Mouse (Mus musculus) midbrain, postnatal 0 days (tissue): ENCODE results near the gene Olfr237-ps1. TPM values are rescaled to one million over a fixed set of nuclear protein-coding genes. Genes with fewer than 3 reads are reported as not detected.

Experiments
- ATAC-seq: fragments of 200-750 bp; cut with Nextera tagmentation; 2 replicates; pipeline ENCODE4 v1.8.0; 2017; ENCODE audit warnings: moderate number of reproducible peaks, mild to moderate bottlenecking, moderate TSS enrichment, moderate library complexity; ENCODE audit not compliant: low FRiP score
- DNase-seq: peaks from one replicate; pipeline ENCODE4 v3.0.0-alpha.2; 2015; ENCODE audit warnings: low spot score
- H3K27ac ChIP-seq: fragments of 300-500 bp; sonication (generic); 2 replicates; pipeline ENCODE4 v1.5.1; 2014; ENCODE audit warnings: low read depth, mild to moderate bottlenecking, low read length, mixed read lengths
- H3K27me3 ChIP-seq: fragments of 300-500 bp; sonication (generic); 2 replicates; pipeline ENCODE4 v1.6.1; 2014; ENCODE audit warnings: low read length, control low read depth, mixed read lengths; ENCODE audit not compliant: insufficient read depth
- H3K36me3 ChIP-seq: fragments of 300-500 bp; sonication (generic); 2 replicates; pipeline ENCODE4 v1.6.1; 2014; ENCODE audit warnings: low read length, control low read depth, mixed read lengths; ENCODE audit not compliant: insufficient read depth
- H3K4me1 ChIP-seq: fragments of 300-500 bp; sonication (generic); 2 replicates; pipeline ENCODE4 v1.6.1; 2014; ENCODE audit warnings: mild to moderate bottlenecking, control low read depth, antibody characterized with exemption, low read length, mixed read lengths; ENCODE audit not compliant: insufficient read depth
- H3K4me2 ChIP-seq: fragments of 300-500 bp; sonication (generic); 2 replicates; pipeline ENCODE4 v1.6.1; 2014; ENCODE audit warnings: low read depth, mild to moderate bottlenecking, low read length, mixed read lengths; ENCODE audit not compliant: poor library complexity, severe bottlenecking
- H3K4me3 ChIP-seq: fragments of 300-500 bp; sonication (generic); 2 replicates; pipeline ENCODE4 v1.5.1; 2014; ENCODE audit warnings: low read depth, mild to moderate bottlenecking, low read length, moderate library complexity
- H3K9ac ChIP-seq: fragments of 300-500 bp; sonication (generic); replicated peaks from 2 replicates; pipeline ENCODE4 v1.6.1; 2014; ENCODE audit warnings: mild to moderate bottlenecking, low read length, moderate library complexity, mixed read lengths; ENCODE audit not compliant: poor library complexity, severe bottlenecking
- H3K9me3 ChIP-seq: fragments of 300-500 bp; sonication (generic); 2 replicates; pipeline ENCODE4 v1.6.1; 2016; ENCODE audit warnings: low read length, control low read depth
- CTCF ChIP-seq: IDR thresholded peaks from 2 replicates; pipeline ENCODE4 v1.5.1; 2016; ENCODE audit warnings: antibody characterized with exemption, mild to moderate bottlenecking
- WGBS: fragments of 180-500 bp; shearing (Covaris S2); extraction: QIAGEN DNeasy Blood & Tissue Kit; methylation state at CpG from one replicate; pipeline ENCODE4 v1.1.7; 2014; 5-methylcytosine and 5-hydroxymethylcytosine counted together
- polyA plus RNA-seq: library from polyadenylated mRNA; unstranded; fragments of >200 nt; fragmentation: Nextera tagmentation; extraction: Ambion mirVana; gene quantifications from 2 replicates; pipeline ENCODE4 v1.2.1, GENCODE M21; 2015
- total RNA-seq: library from RNA; depleted of rRNA; stranded (reverse); fragments of >200 nt; gene quantifications from 2 replicates; pipeline ENCODE4 v1.2.3, GENCODE M21; 2014; rRNA removed

Olfr237-ps1 gene
- total and polyA plus RNA-seq, 2 experiments from 2014 or later, result 0.15 TPM; not detected in 1

GRCm38 (mm10) chr6:43205355-43205754 lies 59.0 kb downstream of the Olfr237-ps1 start:
- Histone ChIP-seq H3K27ac (no peak overlapping the region), H3K36me3 (no peaks in the 10 kb centered on the region), H3K9me3 (no peaks in the 10 kb centered on the region), H3K9ac (no peak overlapping the region), H3K4me1 (no peaks in the 10 kb centered on the region), H3K27me3 (no peaks in the 10 kb centered on the region), H3K4me2 (no peak overlapping the region), H3K4me3 (no peak overlapping the region)
- WGBS, result 39% methylated on average over 2 of the region's 2 CpGs
- no peak for ATAC-seq
- no peak for DNase-seq
- TF ChIP-seq CTCF, result no peak

Other genes with a start within 250 kb of the Olfr237-ps1 start
- gene Olfr447, start 237.7 kb upstream of the Olfr237-ps1 start, total RNA-seq, result not detected in 2 replicates
- gene Olfr447, start 237.7 kb upstream of the Olfr237-ps1 start, polyA plus RNA-seq, result not detected in 2 replicates
- gene Olfr446, start 225.2 kb upstream of the Olfr237-ps1 start, total RNA-seq, result not detected in 2 replicates
- gene Olfr446, start 225.2 kb upstream of the Olfr237-ps1 start, polyA plus RNA-seq, result not detected in 2 replicates
- gene Olfr444, start 197.5 kb upstream of the Olfr237-ps1 start, total RNA-seq, result not detected in 2 replicates
- gene Olfr444, start 197.5 kb upstream of the Olfr237-ps1 start, polyA plus RNA-seq, result not detected in 2 replicates
- gene Olfr441, start 40.2 kb upstream of the Olfr237-ps1 start, total RNA-seq, result 0.85 TPM in 1 of 2 replicates, not detected in the other
- gene Olfr441, start 40.2 kb upstream of the Olfr237-ps1 start, polyA plus RNA-seq, result not detected in 2 replicates
- gene Olfr437, start 16.7 kb downstream of the Olfr237-ps1 start, total RNA-seq, result not detected in 2 replicates
- not detected in 2 replicates for gene Olfr437, start 16.7 kb downstream of the Olfr237-ps1 start, polyA plus RNA-seq
- not detected in 2 replicates for gene Olfr13, start 25.6 kb downstream of the Olfr237-ps1 start, total RNA-seq
- gene Olfr13, start 25.6 kb downstream of the Olfr237-ps1 start, polyA plus RNA-seq, result 0.05 and 0.10 TPM in 2 replicates
- gene Olfr435, start 50.6 kb downstream of the Olfr237-ps1 start, total RNA-seq, result not detected in 2 replicates
- gene Olfr435, start 50.6 kb downstream of the Olfr237-ps1 start, polyA plus RNA-seq, result not detected in 2 replicates
- gene Olfr434, start 66.5 kb downstream of the Olfr237-ps1 start, total RNA-seq, result not detected in 2 replicates
- not detected in 2 replicates for gene Olfr434, start 66.5 kb downstream of the Olfr237-ps1 start, polyA plus RNA-seq
- not detected in 2 replicates for gene Olfr47, start 85.0 kb downstream of the Olfr237-ps1 start, total RNA-seq
- not detected in 2 replicates for gene Olfr47, start 85.0 kb downstream of the Olfr237-ps1 start, polyA plus RNA-seq
- gene Arhgef5, start 119.0 kb downstream of the Olfr237-ps1 start, total RNA-seq, result 4.1 and 8.2 TPM in 2 replicates
- 1.9 TPM in 2 replicates for gene Arhgef5, start 119.0 kb downstream of the Olfr237-ps1 start, polyA plus RNA-seq
- not detected in 2 replicates for gene Nobox, start 163.0 kb downstream of the Olfr237-ps1 start, total RNA-seq
- gene Nobox, start 163.0 kb downstream of the Olfr237-ps1 start, polyA plus RNA-seq, result not detected in 2 replicates